Comparison of ENCODE assay signal across 9 mouse cellular contexts in genomic region chr14:54568694-54569414, GRCm38 (mm10). TPM values are rescaled to one million over a fixed set of nuclear protein-coding genes. Genes with fewer than 3 reads are reported as not detected.
DNase-seq lines count a peak whose midpoint lies in the region; ATAC-seq and TF ChIP-seq lines count a peak whose summit lies in the region.
"Had no signal": no experiment of that assay in that cellular context is flagged by ENCODE, and none has a peak within 500 bp of the region (broad histone marks: within the 10 kb centered on the region; RNA-seq: fewer than 3 reads in every experiment).

No protein-coding gene starts in this region.

- DNase-seq in 3134 (ENCODE audit: extremely low read depth, insufficient read length, low spot score), result peak; percentile 52
- peak; percentile 82 for DNase-seq in MEL (ENCODE audit: low read depth, low spot score)
- DNase-seq in cerebellum, adult 9-10 months, result peak; percentile 80
- DNase-seq in gastrocnemius, adult 18-20 months (ENCODE audit: low spot score), result peak; percentile 78
- peak; percentile 82 for DNase-seq in kidney, adult 18-20 months
- DNase-seq in neural tube, embryonic 10.5 days (ENCODE audit: extremely low spot score, low spot score), result peak; percentile 75
- DNase-seq in testis, postnatal 10 days (ENCODE audit: low spot score), result peak; percentile 82

- peak; percentile 78 to 91 (median 82) for TF ChIP-seq CTCF in MEL (IDR thresholded peaks at IDR 0.05 in 2 of 3, conservative IDR thresholded peaks at IDR 0.05 in 1 of 3; ENCODE audit: control insufficient read depth in 1 of 3, insufficient read depth in 1 of 3, low read depth in 2 of 3, low read length in 3 of 3, poor library complexity in 1 of 3, severe bottlenecking in 1 of 3)

- H3K4me1 ChIP-seq in MEL (ENCODE audit: control insufficient read depth in 1 of 2, insufficient read depth in 2 of 2, low read length in 2 of 2), result peaks cover 6 to 16% of the 10 kb centered on the region in 2 experiments
- H3K4me1 ChIP-seq in limb, embryonic 13.5 days, result peaks cover 23% of the 10 kb centered on the region

- 75% methylated on average over 15 of the region's 15 CpGs for WGBS in limb, embryonic 13.5 days

- H3K27me3 ChIP-seq in MEL (ENCODE audit: control insufficient read depth in 1 of 2, insufficient read depth in 2 of 2, low read length in 2 of 2), result no peaks in the 10 kb centered on the region
- no peaks in the 10 kb centered on the region for H3K27me3 ChIP-seq in limb, embryonic 13.5 days

- H3K9ac ChIP-seq in MEL (ENCODE audit: control insufficient read depth, low read depth, low read length, poor library complexity, severe bottlenecking), result no peak overlapping the region
- no peak overlapping the region for H3K9ac ChIP-seq in limb, embryonic 13.5 days

- peak; percentile 3; the same call in 1 of the 2 replicates for ATAC-seq in limb, embryonic 13.5 days (ENCODE audit: low FRiP score, low read depth)

- no peak for TF ChIP-seq EP300 in MEL (IDR thresholded peaks at IDR 0.05; ENCODE audit: low read depth in 1 of 2, low read length in 2 of 2)

- H3K9me3 ChIP-seq in MEL (replicated peaks; ENCODE audit: insufficient read depth, low read length), result no peaks in the 10 kb centered on the region
- H3K9me3 ChIP-seq in limb, embryonic 13.5 days, result no peaks in the 10 kb centered on the region

- TF ChIP-seq RAD21 in MEL (IDR thresholded peaks at IDR 0.05; ENCODE audit: low read depth, low read length), result peak; percentile 91

- no peak overlapping the region for H3K27ac ChIP-seq in MEL (ENCODE audit: control insufficient read depth, low read depth, low read length)
- no peak overlapping the region for H3K27ac ChIP-seq in limb, embryonic 13.5 days

- no peak for TF ChIP-seq POLR2A in MEL (IDR thresholded peaks at IDR 0.05; ENCODE audit: control insufficient read depth in 1 of 2, insufficient read depth in 1 of 2, low read depth in 1 of 2, low read length in 2 of 2, poor library complexity in 1 of 2)

- 0 out of 4 replicates have a peak, but pooled peaks cover 0 to 5% of the 10 kb centered on the region in 2 experiments for H3K36me3 ChIP-seq in MEL (ENCODE audit: control insufficient read depth in 1 of 2, insufficient read depth in 2 of 2, low read length in 2 of 2)
- H3K36me3 ChIP-seq in limb, embryonic 13.5 days, result peaks cover 73% of the 10 kb centered on the region

- no peak overlapping the region for H3K4me2 ChIP-seq in limb, embryonic 13.5 days (replicated peaks)

- no peaks in the 10 kb centered on the region for H3K79me2 ChIP-seq in MEL (ENCODE audit: control insufficient read depth, insufficient read depth, low read length, poor library complexity)

- H3K4me3 ChIP-seq in MEL (ENCODE audit: control insufficient read depth in 1 of 2, insufficient read depth in 1 of 2, low read depth in 2 of 2, low read length in 2 of 2), result no peak overlapping the region
- H3K4me3 ChIP-seq in limb, embryonic 13.5 days, result no peak overlapping the region
- H3K4me3 ChIP-seq: erythroblast, embryonic 14.5 days had no signal

TF ChIP-seq in MEL, 35 proteins besides CTCF, POLR2A, EP300 and RAD21:
- TF ChIP-seq SIN3A (IDR thresholded peaks at IDR 0.05; ENCODE audit: low read length) (no peak), SMC3 (IDR thresholded peaks at IDR 0.05; ENCODE audit: low read depth, low read length) (peak; percentile 89), ETS1 (IDR thresholded peaks at IDR 0.05; ENCODE audit: low read depth, low read length) (no peak), ZC3H11A (IDR thresholded peaks at IDR 0.05; ENCODE audit: low read depth, low read length) (peak; percentile 81), TBP (IDR thresholded peaks at IDR 0.05; ENCODE audit: low read depth, low read length) (no peak)

RNA-seq across cellular contexts. Expression of gene Ajuba, which starts 8.5 kb away (rescaled TPM):
- total RNA-seq in MEL (2012; rRNA removed), result 0.07 and 0.08 TPM in 2 replicates
- polyA plus RNA-seq in MEL (2012; ENCODE audit: insufficient read depth in 1 of 2, insufficient read length in 2 of 2, low read depth in 1 of 2, low replicate concordance in 2 of 2, missing spikeins in 1 of 2), result under 1 TPM in 1 of 2 experiments, not detected in 1; 0.08 TPM
- total RNA-seq in gastrocnemius, adult 18-20 months (2021), result 1 to 10 TPM in 1 of 2 experiments, under 1 TPM in 1; 0.91 to 1.6 TPM
- polyA plus RNA-seq in limb, embryonic 13.5 days (2015; fragmentation: Nextera tagmentation; extraction: Ambion mirVana), result 48.8 and 54.4 TPM in 2 replicates
- polyA plus RNA-seq: erythroblast, embryonic 14.5 days had no signal

RNA-seq across cellular contexts. Expression of gene Haus4, which starts 14.4 kb away (rescaled TPM):
- 39.2 and 47.5 TPM in 2 replicates for total RNA-seq in MEL (2012; rRNA removed)
- 10 to 100 TPM in 1 of 2 experiments, not detected in 1; 73.4 TPM for polyA plus RNA-seq in MEL (2012; ENCODE audit: insufficient read depth in 1 of 2, insufficient read length in 2 of 2, low read depth in 1 of 2, low replicate concordance in 2 of 2, missing spikeins in 1 of 2)
- 1 to 10 TPM; 2.5 to 3.0 TPM for total RNA-seq in gastrocnemius, adult 18-20 months (2021)
- 51.0 and 52.3 TPM in 2 replicates for polyA plus RNA-seq in limb, embryonic 13.5 days (2015; fragmentation: Nextera tagmentation; extraction: Ambion mirVana)

RNA-seq across cellular contexts. Expression of gene 4931414P19Rik, which starts 36.9 kb away (rescaled TPM):
- total RNA-seq in MEL (2012; rRNA removed), result 1.9 and 2.1 TPM in 2 replicates
- polyA plus RNA-seq in MEL (2012; ENCODE audit: insufficient read depth in 1 of 2, insufficient read length in 2 of 2, low read depth in 1 of 2, low replicate concordance in 2 of 2, missing spikeins in 1 of 2), result 1 to 10 TPM in 1 of 2 experiments, not detected in 1; 4.8 TPM
- total RNA-seq in gastrocnemius, adult 18-20 months (2021), result 1 to 10 TPM; 2.6 to 3.9 TPM
- polyA plus RNA-seq in limb, embryonic 13.5 days (2015; fragmentation: Nextera tagmentation; extraction: Ambion mirVana), result 7.6 and 8.0 TPM in 2 replicates

RNA-seq across cellular contexts. Expression of gene Psmb5, which starts 49.0 kb away (rescaled TPM):
- 305 and 327 TPM in 2 replicates for total RNA-seq in MEL (2012; rRNA removed)
- 100 to 1,000 TPM; 318 to 546 TPM for polyA plus RNA-seq in MEL (2012; ENCODE audit: insufficient read depth in 1 of 2, insufficient read length in 2 of 2, low read depth in 1 of 2, low replicate concordance in 2 of 2, missing spikeins in 1 of 2)
- 100 to 1,000 TPM; 162 to 169 TPM for total RNA-seq in gastrocnemius, adult 18-20 months (2021)
- polyA plus RNA-seq in limb, embryonic 13.5 days (2015; fragmentation: Nextera tagmentation; extraction: Ambion mirVana), result 394 and 410 TPM in 2 replicates

RNA-seq across cellular contexts. Expression of gene Prmt5, which starts 51.5 kb away (rescaled TPM):
- total RNA-seq in MEL (2012; rRNA removed), result 170 and 192 TPM in 2 replicates
- polyA plus RNA-seq in MEL (2012; ENCODE audit: insufficient read depth in 1 of 2, insufficient read length in 2 of 2, low read depth in 1 of 2, low replicate concordance in 2 of 2, missing spikeins in 1 of 2), result 100 to 1,000 TPM in 1 of 2 experiments, not detected in 1; 167 TPM
- 10 to 100 TPM; 29.6 to 32.1 TPM for total RNA-seq in gastrocnemius, adult 18-20 months (2021)
- polyA plus RNA-seq in limb, embryonic 13.5 days (2015; fragmentation: Nextera tagmentation; extraction: Ambion mirVana), result 86.1 and 93.1 TPM in 2 replicates

Comparison
In these comparisons a context has a peak if more than half of its experiments do, and no peak if none do; other contexts are left out.
1. RNA of gene Haus4, which starts 14.4 kb away (total RNA-seq): 39.2 to 47.5 TPM in MEL; 2.5 to 3.0 TPM in gastrocnemius, adult 18-20 months; every median in the first group is over 10 times any median in the second.
2. Peak in every context shown above with its lines, with median percentiles within 50 percentile points of each other: DNase-seq.